Mouse (Mus musculus) heart, postnatal 14 days (tissue): Measurements from ENCODE around the gene Snf8. TPM values are rescaled to one million over a fixed set of nuclear protein-coding genes. Genes with fewer than 3 reads are reported as not detected.

Experiments
- DNase-seq, 2 experiments: peaks; one replicate each; pipeline ENCODE4 v3.0.0; 2021 to 2022
- intact Hi-C: fragments of 180-260 bp; cut with DNase I; formaldehyde crosslinking; loops from one replicate; pipeline ENCODE4 v1.15.1; 2025
- total RNA-seq, 2 experiments: library from RNA; stranded (reverse); gene quantifications; 2 replicates each; pipeline ENCODE4 v1.2.3; 2021

Snf8 gene
- total RNA-seq, 2 experiments from 2014 or later = 45.8 to 51.2 TPM

DNA sequence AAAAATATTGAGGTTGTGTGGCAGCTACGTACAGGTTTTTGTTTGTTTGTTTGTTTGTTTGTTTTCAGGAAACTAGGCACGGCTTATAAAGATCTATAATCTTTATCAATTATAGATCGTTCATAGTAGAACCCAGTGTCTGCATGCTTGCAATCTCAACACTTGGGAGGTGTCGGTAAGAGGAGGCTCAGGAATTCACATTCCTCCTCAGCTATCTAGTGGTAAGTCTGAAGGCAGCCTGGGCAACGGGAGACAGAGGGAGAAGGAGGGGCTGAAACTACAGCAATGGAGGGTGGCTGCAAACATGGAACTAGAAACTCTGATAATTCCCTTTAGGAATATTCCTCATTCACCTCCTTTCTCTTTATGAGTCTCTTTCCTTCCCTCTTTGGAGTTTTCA, 19.3 kb upstream of the Snf8 start:
- intact Hi-C loops = no loop called here
- DNase-seq = no peak

DNA sequence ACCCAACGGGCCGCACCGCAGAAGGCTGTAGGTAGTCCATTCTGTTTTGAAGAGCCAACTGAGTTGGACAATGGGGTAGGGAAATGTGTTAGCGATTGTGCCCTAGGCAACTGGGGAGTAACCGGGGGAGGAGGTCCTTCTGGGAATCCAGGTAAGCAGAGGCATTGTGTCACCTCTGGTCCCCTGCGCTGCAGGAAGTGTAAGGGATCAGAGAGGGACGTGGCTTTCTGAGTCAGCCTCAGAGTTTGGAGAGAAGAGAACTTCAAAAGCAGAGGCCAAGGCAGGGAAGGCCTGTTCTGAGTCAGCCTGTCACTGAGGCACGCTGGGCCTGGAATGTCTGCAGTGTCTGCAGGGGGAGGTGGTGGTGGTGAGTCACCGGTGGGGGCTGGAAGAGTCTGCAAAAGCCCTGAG, 16.7 kb upstream of the Snf8 start:
- intact Hi-C loops = no loop called here
- no peak for DNase-seq

DNA sequence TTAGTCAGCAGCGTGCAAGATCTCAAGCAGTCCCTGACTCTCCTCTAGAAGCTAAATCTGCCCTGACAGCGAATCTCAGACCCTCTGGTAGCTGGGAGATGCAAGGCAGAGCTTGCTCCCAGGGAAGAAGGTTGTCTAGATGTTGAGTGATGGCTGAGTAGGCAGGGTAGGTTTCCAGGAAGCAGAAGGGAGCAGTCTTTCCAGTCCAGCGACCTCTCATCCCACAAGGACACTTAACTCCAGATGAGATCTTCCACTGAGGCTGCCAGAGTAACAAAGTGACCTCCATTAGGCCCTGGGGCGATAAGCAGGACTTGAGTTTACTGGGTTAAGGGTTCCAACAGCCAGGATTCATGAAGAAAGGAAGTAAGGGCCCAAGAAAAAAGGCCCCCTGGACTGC, 14.1 kb upstream of the Snf8 start:
- intact Hi-C loops = no loop called here
- DNase-seq = no peak

- intact Hi-C loops = no loop called here
- DNase-seq = no peak
Observed at GRCm38 (mm10) chr11:96028130-96028529, 6.6 kb upstream of the Snf8 start.

DNA sequence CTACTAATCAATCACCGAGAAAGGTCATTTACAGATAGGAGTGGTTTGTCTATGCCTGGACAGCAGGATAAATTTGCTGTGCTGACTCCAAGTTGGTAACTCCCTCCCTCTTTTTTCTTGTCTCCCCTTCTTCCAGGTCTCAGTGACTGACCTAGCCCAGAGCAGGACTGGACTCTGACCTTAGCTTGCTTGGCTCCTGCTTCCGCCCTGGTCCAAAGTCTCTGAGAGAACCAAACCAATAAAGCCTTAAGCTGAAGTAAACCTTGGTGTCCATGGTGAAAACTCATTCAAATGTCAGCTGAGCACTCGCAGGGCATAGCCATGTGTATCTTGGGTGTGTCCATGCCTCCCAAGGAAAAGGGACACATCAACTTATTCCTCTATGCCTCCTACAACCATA, 4.1 kb upstream of the Snf8 start:
- intact Hi-C loops = no loop called here
- no peak for DNase-seq

DNA sequence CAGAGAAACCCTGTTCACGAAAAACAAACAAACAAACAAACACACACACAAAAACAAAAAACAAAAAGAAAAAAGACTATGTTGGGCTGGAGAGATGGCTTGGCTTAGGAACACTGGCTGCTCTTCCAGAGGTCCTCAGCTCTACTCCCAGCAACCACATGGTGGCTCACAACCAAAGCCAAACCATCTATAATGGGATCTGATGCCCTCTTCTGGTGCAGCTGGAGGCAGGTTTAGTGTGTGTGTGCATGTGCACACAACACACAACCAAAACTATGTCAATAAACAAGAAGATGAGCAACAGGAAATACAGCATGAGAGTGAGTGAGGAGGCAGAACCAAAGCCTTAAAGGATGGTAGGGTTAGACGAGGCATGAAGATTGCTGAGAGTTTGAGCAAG, 3.0 kb upstream of the Snf8 start:
- no peak for DNase-seq

DNA sequence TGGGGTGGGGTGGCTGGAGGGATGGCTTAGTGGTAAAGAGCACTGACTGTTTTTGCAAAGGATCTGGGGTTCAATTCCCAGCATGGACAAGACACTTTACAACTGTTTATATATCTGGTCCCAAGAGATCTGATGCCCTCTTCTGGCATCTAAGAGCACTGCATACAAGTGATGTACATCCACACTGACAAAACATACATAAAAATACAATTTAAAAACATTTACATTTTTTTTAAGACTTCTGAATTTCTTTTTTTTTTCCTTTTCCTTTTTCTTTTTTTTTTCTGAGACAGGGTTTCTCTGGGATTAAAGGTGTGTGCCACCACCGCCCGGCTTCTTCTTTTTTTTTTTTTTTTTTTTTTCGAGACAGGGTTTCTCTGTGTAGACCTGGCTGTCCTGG, 1.4 kb upstream of the Snf8 start:
- intact Hi-C loops = no loop called here
- DNase-seq = no peak

More for the DNA sequence above, 3.0 kb upstream of the Snf8 start:
- intact Hi-C loops = no loop called here

DNA sequence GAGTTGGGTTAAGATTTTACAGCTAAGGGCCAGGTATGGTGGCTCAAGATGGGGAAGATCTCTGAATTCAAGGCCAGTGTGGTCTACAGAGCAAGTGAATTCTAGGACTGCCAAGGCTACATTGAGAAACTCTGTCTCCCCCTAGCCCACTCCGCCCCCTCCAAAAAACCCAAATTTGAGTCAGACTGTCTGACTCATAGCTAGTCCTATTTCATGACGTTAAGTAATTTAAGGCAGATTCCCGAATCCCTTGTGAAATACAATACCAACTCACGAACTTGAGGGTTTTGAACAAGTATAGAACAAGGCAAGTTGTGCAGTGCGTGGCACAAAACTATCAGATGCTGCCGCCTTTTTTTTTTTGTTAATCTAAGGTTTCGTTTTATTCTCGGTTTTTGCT, 569 bp upstream of the Snf8 start:
- intact Hi-C loops = no loop called here
- no peak for DNase-seq

- intact Hi-C loops = no loop called here
- no peak for DNase-seq
Observed at GRCm38 (mm10) chr11:96035133-96035532, 448 bp downstream of the Snf8 start.

GRCm38 (mm10) chr11:96037499-96037898, 2.8 kb downstream of the Snf8 start:
- DNase-seq = no peak
- intact Hi-C loops = no loop called here

GRCm38 (mm10) chr11:96038560-96038959, 3.9 kb downstream of the Snf8 start:
- no peak for DNase-seq
- intact Hi-C loops = no loop called here

GRCm38 (mm10) chr11:96044803-96045567, 10.3 kb downstream of the Snf8 start:
- intact Hi-C loops = no loop called here
- no peak for DNase-seq

- intact Hi-C loops = no loop called here
- no peak for DNase-seq
Observed at GRCm38 (mm10) chr11:96046028-96046427, 11.3 kb downstream of the Snf8 start.

DNA sequence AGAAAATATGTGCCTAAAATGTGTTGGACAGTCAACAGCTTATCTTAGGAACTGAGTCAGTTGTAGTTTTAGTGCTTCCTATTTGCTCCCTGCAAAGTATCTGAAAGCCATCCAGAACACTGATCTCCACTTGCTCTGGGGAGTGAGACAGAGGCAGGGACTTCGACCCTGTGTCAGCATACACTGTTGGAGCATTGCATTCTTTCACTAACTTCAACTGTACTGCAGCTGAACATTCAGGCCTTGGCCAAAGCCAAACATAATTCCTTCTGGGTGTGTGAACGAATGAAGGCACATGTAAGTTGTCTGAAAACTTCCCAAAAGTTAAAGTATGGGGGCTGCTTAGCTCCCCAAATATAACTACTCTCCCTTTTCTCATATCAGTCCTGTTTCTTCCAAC, 12.1 kb downstream of the Snf8 start:
- no peak for DNase-seq

DNA sequence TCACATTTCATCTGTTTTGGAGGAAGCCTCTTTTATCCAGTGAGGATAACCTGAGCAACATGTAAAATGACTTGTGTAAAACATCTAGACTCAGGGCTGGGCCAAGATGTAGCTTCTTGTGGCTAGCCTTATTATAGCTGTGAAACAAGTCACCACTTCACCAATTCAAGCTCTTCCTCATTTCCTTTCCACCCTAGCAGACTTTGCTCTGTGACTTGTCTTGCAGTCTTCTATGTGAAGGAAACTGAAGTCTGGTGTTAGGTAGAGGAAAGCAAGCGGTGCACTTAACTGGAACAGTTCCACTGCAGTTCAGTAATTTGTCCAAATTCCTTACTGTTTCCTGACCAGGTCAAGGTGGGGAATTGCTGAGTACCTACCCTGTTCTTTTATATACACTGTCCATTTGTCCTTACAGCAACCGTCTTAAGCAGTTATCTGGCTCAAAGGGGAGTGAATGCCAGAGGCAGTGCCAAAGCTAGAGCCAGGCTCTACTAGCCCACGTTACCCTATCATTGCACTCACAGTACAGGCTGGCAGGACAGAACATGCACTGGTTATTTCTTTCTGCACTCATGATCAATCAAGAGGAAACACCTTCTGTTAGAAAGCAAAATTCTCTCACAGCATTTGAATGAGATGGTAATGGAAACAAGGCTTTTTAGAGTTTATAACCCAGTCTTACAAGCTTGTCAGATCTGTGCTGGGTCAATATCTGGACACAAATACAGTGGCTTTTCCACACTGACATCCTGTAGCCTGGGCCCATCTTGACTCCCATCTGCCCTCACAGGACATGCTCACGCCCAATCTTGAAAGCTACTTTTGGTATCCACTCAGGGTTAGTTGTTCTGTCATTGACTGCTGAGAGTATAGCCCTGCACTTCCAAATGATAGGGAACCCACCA, 13.0 kb downstream of the Snf8 start:
- intact Hi-C loops = no loop called here
- DNase-seq = no peak

More for the DNA sequence above, 12.1 kb downstream of the Snf8 start:
- intact Hi-C loops = no loop called here

GRCm38 (mm10) chr11:96049939-96050338, 15.3 kb downstream of the Snf8 start:
- DNase-seq = no peak
- intact Hi-C loops = no loop called here

GRCm38 (mm10) chr11:96050854-96051253, 16.2 kb downstream of the Snf8 start:
- no peak for DNase-seq
- intact Hi-C loops = no loop called here

GRCm38 (mm10) chr11:96058309-96058708, 23.6 kb downstream of the Snf8 start:
- intact Hi-C loops = no loop called here
- no peak for DNase-seq

- intact Hi-C loops = no loop called here
Observed at GRCm38 (mm10) chr11:96064521-96065214, 30.0 kb downstream of the Snf8 start.

DNA sequence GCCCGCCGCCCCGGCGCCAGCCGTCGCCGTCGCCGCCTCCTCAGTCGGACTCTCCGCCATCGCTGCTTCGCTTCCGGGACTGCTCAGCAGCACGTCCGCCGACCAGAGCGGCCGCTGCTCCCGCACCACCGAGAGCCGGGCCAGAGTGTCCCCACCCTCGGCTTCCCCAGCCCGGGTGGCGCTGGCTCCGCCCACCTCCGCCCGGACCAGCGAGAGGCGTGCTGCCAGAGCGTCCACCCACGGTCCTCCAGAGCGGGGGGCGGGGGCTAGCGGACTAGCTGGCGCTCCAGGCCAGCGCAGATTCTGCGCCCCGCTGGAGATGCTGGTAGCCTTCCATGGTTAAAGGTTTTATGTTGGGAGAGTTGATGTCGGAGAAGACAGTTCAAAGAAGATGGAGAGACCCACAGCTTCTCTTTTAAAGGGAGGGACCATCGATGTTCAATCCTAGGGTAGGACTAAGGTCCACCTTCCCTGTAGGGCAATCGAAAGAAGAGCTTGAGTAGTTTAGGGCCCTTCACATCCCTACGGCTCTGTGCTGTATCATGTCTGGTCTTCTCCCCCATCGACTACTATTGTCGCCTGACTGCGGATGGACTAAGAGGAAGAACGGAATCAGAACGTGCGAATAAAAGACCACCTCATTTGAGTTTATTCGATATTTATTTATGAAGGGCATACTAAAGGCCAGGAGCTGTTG, 30.7 kb downstream of the Snf8 start, which contains the start of gene Ube2z:
Ube2z (minus strand) TSS at position 174 of the 697 bp plus-strand sequence.
- intact Hi-C loops = no loop called here
- DNase-seq = peak; percentile 99

More at GRCm38 (mm10) chr11:96064521-96065214, 30.0 kb downstream of the Snf8 start:
- no peak for DNase-seq
